Mouse (Mus musculus) layer of hippocampus, adult 11-12 months (tissue): ENCODE data around the gene Tnfaip2.
A peak's percentile ranks its signal among the peaks of the same experiment; 100 is the strongest.

Source experiments
- DNase-seq: peaks from one replicate; pipeline ENCODE4 v3.0.0; 2022; ENCODE audit warnings: low spot score

Tnfaip2 gene

GRCm38 (mm10) chr12:111428364-111428763, 13.9 kb upstream of the Tnfaip2 start:
- no peak for DNase-seq

- no peak for DNase-seq
These were observed 13.0 kb upstream of the Tnfaip2 start for GRCm38 (mm10) chr12:111428961-111429911.

- DNase-seq: peak; percentile 40
These were observed 12.0 kb upstream of the Tnfaip2 start for GRCm38 (mm10) chr12:111430049-111430867.

GRCm38 (mm10) chr12:111430868-111431817, 11.1 kb upstream of the Tnfaip2 start:
- no peak for DNase-seq

GRCm38 (mm10) chr12:111432097-111432496, 10.2 kb upstream of the Tnfaip2 start:
- no peak for DNase-seq

GRCm38 (mm10) chr12:111432751-111433331, 9.4 kb upstream of the Tnfaip2 start:
- DNase-seq: no peak

- DNase-seq: no peak
These were observed 8.0 kb upstream of the Tnfaip2 start for GRCm38 (mm10) chr12:111434164-111434744.

GRCm38 (mm10) chr12:111434745-111435327, 7.4 kb upstream of the Tnfaip2 start:
- no peak for DNase-seq

GRCm38 (mm10) chr12:111436170-111436569, 6.1 kb upstream of the Tnfaip2 start:
- DNase-seq: no peak

- DNase-seq: no peak
These were observed 5.6 kb upstream of the Tnfaip2 start for GRCm38 (mm10) chr12:111436640-111437039.

GRCm38 (mm10) chr12:111437222-111437900, 4.9 kb upstream of the Tnfaip2 start:
- DNase-seq: no peak

GRCm38 (mm10) chr12:111438850-111439249, 3.4 kb upstream of the Tnfaip2 start:
- no peak for DNase-seq

- no peak for DNase-seq
These were observed 1.4 kb upstream of the Tnfaip2 start for GRCm38 (mm10) chr12:111440701-111441373.

- DNase-seq: no peak
These were observed 746 bp upstream of the Tnfaip2 start for GRCm38 (mm10) chr12:111441523-111441922.

- no peak for DNase-seq
These were observed 972 bp downstream of the Tnfaip2 start for GRCm38 (mm10) chr12:111443011-111443870.

- DNase-seq: no peak
These were observed 1.9 kb downstream of the Tnfaip2 start for GRCm38 (mm10) chr12:111443921-111444831.

- no peak for DNase-seq
These were observed 3.1 kb downstream of the Tnfaip2 start for GRCm38 (mm10) chr12:111445161-111445889.
